Comparison of ENCODE assay signal across 12 mouse cellular contexts in genomic region chr2:66081876-66082275, GRCm38 (mm10). TPM values are rescaled to one million over a fixed set of nuclear protein-coding genes. Genes with fewer than 3 reads are reported as not detected.
DNase-seq lines count a peak whose midpoint lies in the region; ATAC-seq and TF ChIP-seq lines count a peak whose summit lies in the region.
"Had no signal": no experiment of that assay in that cellular context is flagged by ENCODE, and none has a peak within 500 bp of the region (broad histone marks: within the 10 kb centered on the region; RNA-seq: fewer than 3 reads in every experiment).

No protein-coding gene starts in this region.

- no peaks in the 10 kb centered on the region for H3K4me1 ChIP-seq in midbrain, embryonic 11.5 days (ENCODE audit: control insufficient read depth, insufficient read depth, low read length)
- H3K4me1 ChIP-seq in midbrain, embryonic 16.5 days (ENCODE audit: control insufficient read depth, insufficient read depth, low read length): no peaks in the 10 kb centered on the region
- H3K4me1 ChIP-seq: hindbrain, embryonic 15.5 days; liver, embryonic 12.5 days had no signal

- no peaks in the 10 kb centered on the region for H3K9me3 ChIP-seq in midbrain, embryonic 11.5 days (ENCODE audit: control insufficient read depth, low read length)
- H3K9me3 ChIP-seq in midbrain, embryonic 16.5 days (replicated peaks; ENCODE audit: control insufficient read depth, low read length, poor library complexity, severe bottlenecking): no peaks in the 10 kb centered on the region
- H3K9me3 ChIP-seq: hindbrain, embryonic 15.5 days; liver, embryonic 12.5 days had no signal

- H3K4me3 ChIP-seq in gastrocnemius, adult 2 months: no peak overlapping the region
- no peak overlapping the region for H3K4me3 ChIP-seq in midbrain, embryonic 11.5 days (ENCODE audit: low read depth, low read length)
- no peak overlapping the region for H3K4me3 ChIP-seq in midbrain, embryonic 16.5 days (ENCODE audit: low read depth, low read length)
- H3K4me3 ChIP-seq: hindbrain, embryonic 15.5 days; liver, embryonic 12.5 days had no signal

- H3K9ac ChIP-seq in midbrain, embryonic 11.5 days (ENCODE audit: low read length): no peak overlapping the region
- no peak overlapping the region for H3K9ac ChIP-seq in midbrain, embryonic 16.5 days (ENCODE audit: low read depth, low read length)
- H3K9ac ChIP-seq: hindbrain, embryonic 15.5 days; liver, embryonic 12.5 days had no signal

- WGBS in midbrain, embryonic 11.5 days: 96% methylated on average over 4 of the region's 4 CpGs
- 76% methylated on average over 4 of the region's 4 CpGs for WGBS in midbrain, embryonic 16.5 days

- DNase-seq in gastrocnemius, adult 18-20 months (ENCODE audit: low spot score): peak; percentile 1
- no peak for DNase-seq in gastrocnemius, adult 2 months
- DNase-seq in midbrain, embryonic 11.5 days (ENCODE audit: low spot score, missing footprints): peak; percentile 68
- DNase-seq in brain, adult 2 months (ENCODE audit: low read depth, low spot score): peak; percentile 36
- DNase-seq in lung, postnatal 36 days: peak; percentile 25
- no peak for DNase-seq in frontal cortex, postnatal 10 days (ENCODE audit: low spot score in 2 of 2)
- DNase-seq: thymus, postnatal 36 days had no signal

- intact Hi-C loops in gastrocnemius, adult 2 months (cut with DNase I): no loop called here

- no peak for ATAC-seq in midbrain, embryonic 11.5 days (ENCODE audit: low FRiP score)
- ATAC-seq in midbrain, embryonic 16.5 days: no peak
- ATAC-seq: CD4-positive, CD25-positive, alpha-beta regulatory T cell, adult 4 months; liver, embryonic 12.5 days had no signal

- no peaks in the 10 kb centered on the region for H3K36me3 ChIP-seq in midbrain, embryonic 11.5 days (ENCODE audit: control insufficient read depth, insufficient read depth, low read length)
- H3K36me3 ChIP-seq in midbrain, embryonic 16.5 days (ENCODE audit: control insufficient read depth, insufficient read depth, low read length): no peaks in the 10 kb centered on the region
- H3K36me3 ChIP-seq: hindbrain, embryonic 15.5 days; liver, embryonic 12.5 days had no signal

- no peak overlapping the region for H3K4me2 ChIP-seq in midbrain, embryonic 11.5 days
- H3K4me2 ChIP-seq in midbrain, embryonic 16.5 days (ENCODE audit: low read length): no peak overlapping the region
- H3K4me2 ChIP-seq: hindbrain, embryonic 15.5 days; liver, embryonic 12.5 days had no signal

- no peak for TF ChIP-seq CTCF in gastrocnemius, adult 2 months (IDR thresholded peaks at IDR 0.05)

- no peaks in the 10 kb centered on the region for H3K27me3 ChIP-seq in midbrain, embryonic 11.5 days (ENCODE audit: control insufficient read depth, insufficient read depth, low read length)
- no peaks in the 10 kb centered on the region for H3K27me3 ChIP-seq in midbrain, embryonic 16.5 days (ENCODE audit: control insufficient read depth, insufficient read depth, low read depth, low read length)
- H3K27me3 ChIP-seq: hindbrain, embryonic 15.5 days; liver, embryonic 12.5 days had no signal

- H3K27ac ChIP-seq in gastrocnemius, adult 2 months: no peak overlapping the region
- no peak overlapping the region for H3K27ac ChIP-seq in midbrain, embryonic 11.5 days (ENCODE audit: low read depth, low read length)
- H3K27ac ChIP-seq in midbrain, embryonic 16.5 days (ENCODE audit: low read length): no peak overlapping the region
- H3K27ac ChIP-seq: hindbrain, embryonic 15.5 days; kidney, postnatal 0 days; liver, embryonic 12.5 days had no signal

RNA-seq across cellular contexts. Expression of gene Galnt3, which starts 42.9 kb away (rescaled TPM):
- total RNA-seq in gastrocnemius, adult 18-20 months (2021): under 1 TPM in 1 of 2 experiments, not detected in 1; 0.36 TPM
- total RNA-seq in gastrocnemius, adult 2 months (2021): under 1 TPM in 1 of 2 experiments, not detected in 1; 0.10 TPM
- 0.37 and 1.1 TPM in 2 replicates for polyA plus RNA-seq in midbrain, embryonic 11.5 days (2014; fragmentation: Nextera tagmentation; extraction: Ambion mirVana)
- polyA plus RNA-seq in midbrain, embryonic 16.5 days (2015; fragmentation: Nextera tagmentation; extraction: Ambion mirVana): 2.0 and 3.5 TPM in 2 replicates

Comparison
In these comparisons a context has a peak if more than half of its experiments do, and no peak if none do; other contexts are left out.
1. DNase-seq: peak in gastrocnemius, adult 18-20 months (single experiment), midbrain, embryonic 11.5 days (single experiment), brain, adult 2 months (single experiment) and lung, postnatal 36 days (single experiment); none in gastrocnemius, adult 2 months (single experiment) and frontal cortex, postnatal 10 days (0 of 2).